Mouse (Mus musculus): Measurements from ENCODE around the gene P2ry10. TPM values are rescaled to one million over a fixed set of nuclear protein-coding genes. Genes with fewer than 3 reads are reported as not detected.
"Not testable (repeated sequence)": the region's sequence is repeated elsewhere in the genome, so short reads cannot be mapped to it uniquely, and the experiment has no call there.

P2ry10 gene
- polyA plus RNA-seq (2015; fragmentation: Nextera tagmentation; extraction: Ambion mirVana) = not detected in 2 replicates

GRCm38 (mm10) chrX:107088177-107088576 is at the start of gene P2ry10:
Gene P2ry10, plus strand, starts transcription at chrX:107088492.
- no peak within 1 kb of the TSS for H3K4me3 ChIP-seq
- H3K4me1 ChIP-seq = no peaks in the 10 kb centered on the region
- no peaks in the 10 kb centered on the region for H3K9me3 ChIP-seq
- no peak for ATAC-seq (replicated peaks)
- no peak within 1 kb of the TSS for H3K4me2 ChIP-seq (replicated peaks)
- H3K9ac ChIP-seq (replicated peaks) = no peak within 1 kb of the TSS
- H3K27me3 ChIP-seq = no peaks in the 10 kb centered on the region
- 63% methylated on average over 4 of the region's 4 CpGs for WGBS
- no peaks in the 10 kb centered on the region for H3K36me3 ChIP-seq
- no peak within 1 kb of the TSS for H3K27ac ChIP-seq (replicated peaks)

GRCm38 (mm10) chrX:107039146-107039545 is 49.1 kb upstream of the P2ry10 start:
- Histone ChIP-seq H3K9ac (replicated peaks) (no peak overlapping the region), H3K27me3 (no peaks in the 10 kb centered on the region), H3K4me2 (replicated peaks) (no peak overlapping the region), H3K36me3 (no peaks in the 10 kb centered on the region), H3K9me3 (no peaks in the 10 kb centered on the region), H3K27ac (replicated peaks) (no peak overlapping the region), H3K4me3 (no peak overlapping the region), H3K4me1 (no peaks in the 10 kb centered on the region)
- no peak for ATAC-seq (replicated peaks)

- no peak overlapping the region for H3K9ac ChIP-seq (replicated peaks)
- no peak overlapping the region for H3K4me2 ChIP-seq (replicated peaks)
- H3K27me3 ChIP-seq = no peaks in the 10 kb centered on the region
- no peaks in the 10 kb centered on the region for H3K9me3 ChIP-seq
- ATAC-seq (replicated peaks) = no peak
- H3K27ac ChIP-seq (replicated peaks) = no peak overlapping the region
- no peak overlapping the region for H3K4me3 ChIP-seq
- 77% methylated on average over 2 of the region's 2 CpGs for WGBS
- H3K36me3 ChIP-seq = no peaks in the 10 kb centered on the region
- no peaks in the 10 kb centered on the region for H3K4me1 ChIP-seq
These were observed 48.7 kb upstream of the P2ry10 start for GRCm38 (mm10) chrX:107039635-107040034.

GRCm38 (mm10) chrX:107042367-107042766 is 45.9 kb upstream of the P2ry10 start:
- 83% methylated on average over 2 of the region's 2 CpGs for whole genome bisulfite sequencing
- Histone ChIP-seq H3K9me3 (no peaks in the 10 kb centered on the region), H3K9ac (replicated peaks) (no peak overlapping the region), H3K4me1 (no peaks in the 10 kb centered on the region), H3K4me3 (no peak overlapping the region), H3K27ac (replicated peaks) (no peak overlapping the region), H3K4me2 (replicated peaks) (no peak overlapping the region), H3K27me3 (no peaks in the 10 kb centered on the region), H3K36me3 (no peaks in the 10 kb centered on the region)
- ATAC-seq (replicated peaks) = no peak

GRCm38 (mm10) chrX:107083407-107083806 is 4.9 kb upstream of the P2ry10 start:
- H3K4me1 ChIP-seq; ATAC-seq (replicated peaks): not testable (repeated sequence)
- WGBS = 95% methylated on average over 2 of the region's 2 CpGs

GRCm38 (mm10) chrX:107084320-107084719 is 4.0 kb upstream of the P2ry10 start:
- H3K27ac ChIP-seq (replicated peaks) = no peak overlapping the region
- H3K36me3 ChIP-seq = no peaks in the 10 kb centered on the region

More at GRCm38 (mm10) chrX:107083407-107083806, 4.9 kb upstream of the P2ry10 start:
- H3K9me3 ChIP-seq; H3K36me3 ChIP-seq; H3K27me3 ChIP-seq; H3K27ac ChIP-seq (replicated peaks); H3K9ac ChIP-seq (replicated peaks); H3K4me3 ChIP-seq; H3K4me2 ChIP-seq (replicated peaks): not testable (repeated sequence)

GRCm38 (mm10) chrX:107089131-107089530 is 839 bp downstream of the P2ry10 start:
- 85% methylated on average over 5 of the region's 5 CpGs for WGBS
- Histone ChIP-seq H3K4me3 (no peak overlapping the region), H3K9me3 (no peaks in the 10 kb centered on the region), H3K9ac (replicated peaks) (no peak overlapping the region), H3K4me2 (replicated peaks) (no peak overlapping the region), H3K36me3 (no peaks in the 10 kb centered on the region), H3K4me1 (no peaks in the 10 kb centered on the region), H3K27ac (replicated peaks) (no peak overlapping the region), H3K27me3 (no peaks in the 10 kb centered on the region)
- ATAC-seq (replicated peaks) = no peak

More at GRCm38 (mm10) chrX:107084320-107084719, 4.0 kb upstream of the P2ry10 start:
- Histone ChIP-seq H3K4me1 (no peaks in the 10 kb centered on the region), H3K9me3 (no peaks in the 10 kb centered on the region), H3K9ac (replicated peaks) (no peak overlapping the region), H3K4me2 (replicated peaks) (no peak overlapping the region), H3K27me3 (no peaks in the 10 kb centered on the region), H3K4me3 (no peak overlapping the region)
- no peak for ATAC-seq (replicated peaks)

GRCm38 (mm10) chrX:107089930-107090329 is 1.6 kb downstream of the P2ry10 start:
- Histone ChIP-seq H3K9me3 (no peaks in the 10 kb centered on the region), H3K27me3 (no peaks in the 10 kb centered on the region), H3K27ac (replicated peaks) (no peak overlapping the region), H3K4me3 (no peak overlapping the region), H3K9ac (replicated peaks) (no peak overlapping the region), H3K36me3 (no peaks in the 10 kb centered on the region), H3K4me1 (no peaks in the 10 kb centered on the region), H3K4me2 (replicated peaks) (no peak overlapping the region)
- no peak for ATAC-seq (replicated peaks)
- WGBS = 80% methylated on average over 1 of the region's 1 CpGs

GRCm38 (mm10) chrX:107095633-107096032 is 7.3 kb downstream of the P2ry10 start:
- H3K27me3 ChIP-seq = no peaks in the 10 kb centered on the region
- H3K9ac ChIP-seq (replicated peaks) = no peak overlapping the region
- H3K4me1 ChIP-seq = no peaks in the 10 kb centered on the region
- H3K4me2 ChIP-seq (replicated peaks) = no peak overlapping the region
- no peak overlapping the region for H3K27ac ChIP-seq (replicated peaks)
- H3K4me3 ChIP-seq = no peak overlapping the region
- ATAC-seq (replicated peaks) = no peak
- WGBS = 77% methylated on average over 3 of the region's 3 CpGs
- no peaks in the 10 kb centered on the region for H3K9me3 ChIP-seq
- no peaks in the 10 kb centered on the region for H3K36me3 ChIP-seq

GRCm38 (mm10) chrX:107116333-107116732 is 28.0 kb downstream of the P2ry10 start:
- Histone ChIP-seq H3K9ac (replicated peaks) (no peak overlapping the region), H3K4me2 (replicated peaks) (no peak overlapping the region), H3K4me1 (no peaks in the 10 kb centered on the region), H3K9me3 (no peaks in the 10 kb centered on the region), H3K36me3 (no peaks in the 10 kb centered on the region), H3K27me3 (no peaks in the 10 kb centered on the region), H3K27ac (replicated peaks) (no peak overlapping the region), H3K4me3 (no peak overlapping the region)
- WGBS = 86% methylated on average over 1 of the region's 1 CpGs
- ATAC-seq (replicated peaks) = no peak

- Histone ChIP-seq H3K27me3 (no peaks in the 10 kb centered on the region), H3K4me1 (no peaks in the 10 kb centered on the region), H3K36me3 (no peaks in the 10 kb centered on the region), H3K4me2 (replicated peaks) (no peak overlapping the region), H3K27ac (replicated peaks) (no peak overlapping the region), H3K9ac (replicated peaks) (no peak overlapping the region), H3K9me3 (no peaks in the 10 kb centered on the region), H3K4me3 (no peak overlapping the region)
- 86% methylated on average over 1 of the region's 1 CpGs for WGBS
- ATAC-seq (replicated peaks) = no peak
These were observed 28.7 kb downstream of the P2ry10 start for GRCm38 (mm10) chrX:107116987-107117386.

- ATAC-seq (replicated peaks) = no peak
These were observed 54.9 kb downstream of the P2ry10 start for GRCm38 (mm10) chrX:107143184-107143583.

GRCm38 (mm10) chrX:107143930-107144329 is 55.6 kb downstream of the P2ry10 start:
- no peak overlapping the region for H3K9ac ChIP-seq (replicated peaks)
- no peaks in the 10 kb centered on the region for H3K36me3 ChIP-seq
- no peak for ATAC-seq (replicated peaks)
- H3K4me3 ChIP-seq = no peak overlapping the region
- 64% methylated on average over 2 of the region's 2 CpGs for WGBS
- no peaks in the 10 kb centered on the region for H3K27me3 ChIP-seq
- no peaks in the 10 kb centered on the region for H3K9me3 ChIP-seq
- no peak overlapping the region for H3K4me2 ChIP-seq (replicated peaks)
- no peak overlapping the region for H3K27ac ChIP-seq (replicated peaks)
- H3K4me1 ChIP-seq = no peaks in the 10 kb centered on the region

More at GRCm38 (mm10) chrX:107143184-107143583, 54.9 kb downstream of the P2ry10 start:
- H3K4me2 ChIP-seq (replicated peaks) = no peak overlapping the region
- no peaks in the 10 kb centered on the region for H3K27me3 ChIP-seq
- 93% methylated on average over 3 of the region's 3 CpGs for WGBS
- no peaks in the 10 kb centered on the region for H3K36me3 ChIP-seq
- no peaks in the 10 kb centered on the region for H3K9me3 ChIP-seq
- no peaks in the 10 kb centered on the region for H3K4me1 ChIP-seq
- no peak overlapping the region for H3K27ac ChIP-seq (replicated peaks)
- H3K4me3 ChIP-seq = no peak overlapping the region
- no peak overlapping the region for H3K9ac ChIP-seq (replicated peaks)
